9 mouse cellular contexts compared by ENCODE assay signal in genomic region chr9:48517372-48518130, GRCm38 (mm10). TPM values are rescaled to one million over a fixed set of nuclear protein-coding genes. Genes with fewer than 3 reads are reported as not detected.
A peak's percentile ranks its signal among the peaks of the same experiment; 100 is the strongest.
DNase-seq lines count a peak whose midpoint lies in the region; ATAC-seq and TF ChIP-seq lines count a peak whose summit lies in the region.
"Had no signal": no experiment of that assay in that cellular context is flagged by ENCODE, and none has a peak within 500 bp of the region (broad histone marks: within the 10 kb centered on the region; RNA-seq: fewer than 3 reads in every experiment).

No protein-coding gene starts in this region.

- H3K4me1 ChIP-seq in forebrain, embryonic 14.5 days (ENCODE audit: control insufficient read depth, insufficient read depth, low read length), result peaks cover 6% of the 10 kb centered on the region
- peaks cover 7% of the 10 kb centered on the region; the same call in 1 of the 2 replicates for H3K4me1 ChIP-seq in midbrain, embryonic 12.5 days

- H3K27me3 ChIP-seq in forebrain, embryonic 14.5 days (replicated peaks; ENCODE audit: control insufficient read depth, insufficient read depth, low read length), result no peaks in the 10 kb centered on the region
- H3K27me3 ChIP-seq in midbrain, embryonic 12.5 days, result no peaks in the 10 kb centered on the region

- 16% methylated on average over 19 of the region's 19 CpGs for WGBS in forebrain, embryonic 14.5 days
- WGBS in midbrain, embryonic 12.5 days, result 61% methylated on average over 19 of the region's 19 CpGs

- H3K36me3 ChIP-seq in forebrain, embryonic 14.5 days (ENCODE audit: control insufficient read depth, insufficient read depth, low read length), result no peaks in the 10 kb centered on the region
- H3K36me3 ChIP-seq in midbrain, embryonic 12.5 days, result no peaks in the 10 kb centered on the region

- peak overlapping the region; percentile 37 for H3K4me2 ChIP-seq in forebrain, embryonic 14.5 days (ENCODE audit: low read length)
- no peak overlapping the region for H3K4me2 ChIP-seq in midbrain, embryonic 12.5 days (replicated peaks)

- no peaks in the 10 kb centered on the region for H3K9me3 ChIP-seq in forebrain, embryonic 14.5 days (replicated peaks; ENCODE audit: control insufficient read depth, low read length)
- H3K9me3 ChIP-seq in midbrain, embryonic 12.5 days, result no peaks in the 10 kb centered on the region

- 0 out of 2 replicates have a peak, but pooled peaks have one; percentile 11 for TF ChIP-seq POLR2A in brain, embryonic 14.5 days (IDR thresholded peaks at IDR 0.05; ENCODE audit: borderline replicate concordance, extremely low read depth, insufficient read depth, insufficient read length, poor library complexity, severe bottlenecking)

- no peak for TF ChIP-seq CTCF in brain, embryonic 14.5 days (IDR thresholded peaks at IDR 0.05; ENCODE audit: borderline replicate concordance, extremely low read depth, insufficient read depth, insufficient read length)

- H3K9ac ChIP-seq in forebrain, embryonic 14.5 days (ENCODE audit: low read length), result peak overlapping the region; percentile 30; the same call in 1 of the 2 replicates
- no peak overlapping the region for H3K9ac ChIP-seq in midbrain, embryonic 12.5 days (replicated peaks)
- H3K9ac ChIP-seq: liver, embryonic 14.5 days had no signal

- peak; percentile 84 for ATAC-seq in forebrain, embryonic 14.5 days
- peak; percentile 49; the same call in 1 of the 2 replicates for ATAC-seq in midbrain, embryonic 12.5 days (ENCODE audit: low FRiP score, low read depth)

- H3K4me3 ChIP-seq in forebrain, embryonic 14.5 days (ENCODE audit: low read depth, low read length), result peak overlapping the region; percentile 3; the same call in 1 of the 2 replicates
- H3K4me3 ChIP-seq in midbrain, embryonic 12.5 days, result no peak overlapping the region

- DNase-seq in kidney, postnatal 10 days, result peak; percentile 41
- DNase-seq in kidney, adult 9 months, result no peak
- peak; percentile 91 for DNase-seq in brain, embryonic 14.5 days (ENCODE audit: low read depth)
- DNase-seq in forebrain, embryonic 14.5 days (ENCODE audit: low spot score), result peak; percentile 86
- DNase-seq in adrenal gland, postnatal 14 days, result no peak
- no peak for DNase-seq in frontal cortex, postnatal 25 days (ENCODE audit: low spot score in 2 of 2)
- DNase-seq in layer of hippocampus, postnatal 14 days (ENCODE audit: low spot score in 2 of 2), result no peak

- H3K27ac ChIP-seq in forebrain, embryonic 14.5 days (ENCODE audit: low read depth, low read length), result peak overlapping the region; percentile 82
- H3K27ac ChIP-seq in midbrain, embryonic 12.5 days (replicated peaks), result peak overlapping the region; percentile 27
- H3K27ac ChIP-seq: liver, embryonic 14.5 days had no signal

RNA-seq across cellular contexts. Expression of gene Gm5617, which starts 22.3 kb away (rescaled TPM):
- 18.8 and 25.5 TPM in 2 replicates for polyA plus RNA-seq in brain, embryonic 14.5 days (2012; rRNA removed)
- polyA plus RNA-seq in forebrain, embryonic 14.5 days (2014; fragmentation: Nextera tagmentation; extraction: Ambion mirVana), result 24.5 and 37.3 TPM in 2 replicates
- 40.6 and 41.7 TPM in 2 replicates for polyA plus RNA-seq in midbrain, embryonic 12.5 days (2016; fragmentation: Nextera tagmentation; extraction: Ambion mirVana)
- total RNA-seq in adrenal gland, postnatal 14 days (2021), result 42.8 and 47.2 TPM in 2 replicates
- total RNA-seq in layer of hippocampus, postnatal 14 days (2021), result 10 to 100 TPM; 11.2 to 14.2 TPM

RNA-seq across cellular contexts. Expression of gene Rbm7, which starts 22.5 kb away (rescaled TPM):
- 38.6 and 43.9 TPM in 2 replicates for polyA plus RNA-seq in brain, embryonic 14.5 days (2012; rRNA removed)
- polyA plus RNA-seq in forebrain, embryonic 14.5 days (2014; fragmentation: Nextera tagmentation; extraction: Ambion mirVana), result 107 and 111 TPM in 2 replicates
- polyA plus RNA-seq in midbrain, embryonic 12.5 days (2016; fragmentation: Nextera tagmentation; extraction: Ambion mirVana), result 98.0 and 106 TPM in 2 replicates
- 63.2 and 67.5 TPM in 2 replicates for total RNA-seq in adrenal gland, postnatal 14 days (2021)
- total RNA-seq in layer of hippocampus, postnatal 14 days (2021), result 10 to 100 TPM; 34.0 to 38.9 TPM

RNA-seq across cellular contexts. Expression of gene Rexo2, which starts 37.1 kb away (rescaled TPM):
- polyA plus RNA-seq in brain, embryonic 14.5 days (2012; rRNA removed), result 80.3 and 93.7 TPM in 2 replicates
- polyA plus RNA-seq in forebrain, embryonic 14.5 days (2014; fragmentation: Nextera tagmentation; extraction: Ambion mirVana), result 87.6 and 96.1 TPM in 2 replicates
- 78.3 and 79.8 TPM in 2 replicates for polyA plus RNA-seq in midbrain, embryonic 12.5 days (2016; fragmentation: Nextera tagmentation; extraction: Ambion mirVana)
- total RNA-seq in adrenal gland, postnatal 14 days (2021), result 92.9 and 94.2 TPM in 2 replicates
- total RNA-seq in layer of hippocampus, postnatal 14 days (2021), result 10 to 100 TPM; 94.3 to 95.8 TPM

Comparison
In these comparisons a context has a peak if more than half of its experiments do, and no peak if none do; other contexts are left out.
1. DNase-seq: peak in kidney, postnatal 10 days (single experiment), brain, embryonic 14.5 days (single experiment) and forebrain, embryonic 14.5 days (single experiment); none in kidney, adult 9 months (single experiment), adrenal gland, postnatal 14 days (single experiment), frontal cortex, postnatal 25 days (0 of 2) and layer of hippocampus, postnatal 14 days (0 of 2).